Mouse (Mus musculus): ENCODE measurements around the gene Pmfbp1. TPM values are rescaled to one million over a fixed set of nuclear protein-coding genes. Genes with fewer than 3 reads are reported as not detected.
A peak's percentile ranks its signal among the peaks of the same experiment; 100 is the strongest.

Pmfbp1 gene
- total and polyA plus RNA-seq, 2 experiments: not detected

GRCm38 (mm10) chr8:109542748-109543519 is 49.1 kb downstream of the Pmfbp1 start:
- no peak for DNase-seq (ENCODE audit: extremely low read depth, low read depth, low spot score)

GRCm38 (mm10) chr8:109544049-109544448 is 50.2 kb downstream of the Pmfbp1 start:
- Histone ChIP-seq H3K4me3 (ENCODE audit: insufficient read depth, low read depth, low read length) (no peak overlapping the region), H3K27ac (replicated peaks; ENCODE audit: insufficient read depth, low read depth, low read length) (no peak overlapping the region), H3K36me3 (ENCODE audit: control insufficient read depth, insufficient read depth, low read length) (peaks cover 3% of the 10 kb centered on the region; the same call in 1 of the 2 replicates), H3K4me1 (ENCODE audit: control insufficient read depth, insufficient read depth, low read length) (no peaks in the 10 kb centered on the region), H3K79me2 (ENCODE audit: control insufficient read depth, insufficient read depth, low read length) (no peaks in the 10 kb centered on the region), H3K27me3 (ENCODE audit: control insufficient read depth, insufficient read depth, low read length) (no peaks in the 10 kb centered on the region), H3K9ac (ENCODE audit: low read depth, low read length) (no peak overlapping the region)
- no peak for DNase-seq (ENCODE audit: extremely low read depth, low read depth, low spot score)
- TF ChIP-seq CTCF (IDR thresholded peaks at IDR 0.05; ENCODE audit: low read depth, low read length): no peak
- 46% methylated on average over 3 of the region's 3 CpGs for WGBS

More at GRCm38 (mm10) chr8:109542748-109543519, 49.1 kb downstream of the Pmfbp1 start:
- Histone ChIP-seq H3K4me3 (ENCODE audit: insufficient read depth, low read depth, low read length) (no peak overlapping the region), H3K27ac (replicated peaks; ENCODE audit: insufficient read depth, low read depth, low read length) (no peak overlapping the region), H3K27me3 (ENCODE audit: control insufficient read depth, insufficient read depth, low read length) (no peaks in the 10 kb centered on the region), H3K36me3 (ENCODE audit: control insufficient read depth, insufficient read depth, low read length) (no peaks in the 10 kb centered on the region), H3K4me1 (ENCODE audit: control insufficient read depth, insufficient read depth, low read length) (no peaks in the 10 kb centered on the region), H3K9ac (ENCODE audit: low read depth, low read length) (no peak overlapping the region), H3K79me2 (ENCODE audit: control insufficient read depth, insufficient read depth, low read length) (no peaks in the 10 kb centered on the region)
- WGBS: 79% methylated on average over 8 of the region's 8 CpGs
- TF ChIP-seq POLR2A (IDR thresholded peaks at IDR 0.05; ENCODE audit: extremely low read depth, insufficient read depth, low read length) (no peak), CTCF (IDR thresholded peaks at IDR 0.05; ENCODE audit: low read depth, low read length) (no peak)

- Histone ChIP-seq H3K79me2 (ENCODE audit: control insufficient read depth, insufficient read depth, low read length) (no peaks in the 10 kb centered on the region), H3K4me1 (ENCODE audit: control insufficient read depth, insufficient read depth, low read length) (no peaks in the 10 kb centered on the region), H3K4me3 (ENCODE audit: insufficient read depth, low read depth, low read length) (no peak overlapping the region), H3K27me3 (ENCODE audit: control insufficient read depth, insufficient read depth, low read length) (no peaks in the 10 kb centered on the region), H3K36me3 (ENCODE audit: control insufficient read depth, insufficient read depth, low read length) (peaks cover 36% of the 10 kb centered on the region), H3K9ac (ENCODE audit: low read depth, low read length) (no peak overlapping the region), H3K27ac (replicated peaks; ENCODE audit: insufficient read depth, low read depth, low read length) (no peak overlapping the region)
- no peak for DNase-seq (ENCODE audit: extremely low read depth, low read depth, low spot score)
- TF ChIP-seq POLR2A (IDR thresholded peaks at IDR 0.05; ENCODE audit: extremely low read depth, insufficient read depth, low read length): no peak
- peak; percentile 70 for TF ChIP-seq CTCF (IDR thresholded peaks at IDR 0.05; ENCODE audit: low read depth, low read length)
- WGBS: 54% methylated on average over 3 of the region's 3 CpGs
Measured at GRCm38 (mm10) chr8:109551663-109552062, 57.8 kb downstream of the Pmfbp1 start.

- Histone ChIP-seq H3K9ac (ENCODE audit: low read depth, low read length) (no peak overlapping the region), H3K27ac (replicated peaks; ENCODE audit: insufficient read depth, low read depth, low read length) (no peak overlapping the region), H3K36me3 (ENCODE audit: control insufficient read depth, insufficient read depth, low read length) (peaks cover 17% of the 10 kb centered on the region), H3K79me2 (ENCODE audit: control insufficient read depth, insufficient read depth, low read length) (peaks cover 4% of the 10 kb centered on the region), H3K27me3 (ENCODE audit: control insufficient read depth, insufficient read depth, low read length) (no peaks in the 10 kb centered on the region), H3K4me1 (ENCODE audit: control insufficient read depth, insufficient read depth, low read length) (peaks cover 9% of the 10 kb centered on the region; the same call in 1 of the 2 replicates), H3K4me3 (ENCODE audit: insufficient read depth, low read depth, low read length) (no peak overlapping the region)
- WGBS: 60% methylated on average over 2 of the region's 2 CpGs
- DNase-seq (ENCODE audit: extremely low read depth, low read depth, low spot score): no peak
- TF ChIP-seq POLR2A (IDR thresholded peaks at IDR 0.05; ENCODE audit: extremely low read depth, insufficient read depth, low read length) (no peak), CTCF (IDR thresholded peaks at IDR 0.05; ENCODE audit: low read depth, low read length) (no peak)
Measured at GRCm38 (mm10) chr8:109563881-109564280, 70.1 kb downstream of the Pmfbp1 start.

GRCm38 (mm10) chr8:109564766-109565165 is 70.9 kb downstream of the Pmfbp1 start:
- no peaks in the 10 kb centered on the region for H3K27me3 ChIP-seq (ENCODE audit: control insufficient read depth, insufficient read depth, low read length)
- TF ChIP-seq CTCF (IDR thresholded peaks at IDR 0.05; ENCODE audit: low read depth, low read length): no peak
- peak overlapping the region; percentile 90 for H3K4me3 ChIP-seq (ENCODE audit: insufficient read depth, low read depth, low read length)
- H3K36me3 ChIP-seq (ENCODE audit: control insufficient read depth, insufficient read depth, low read length): peaks cover 13% of the 10 kb centered on the region
- 3% methylated on average over 10 of the region's 10 CpGs for WGBS
- peaks cover 4% of the 10 kb centered on the region for H3K79me2 ChIP-seq (ENCODE audit: control insufficient read depth, insufficient read depth, low read length)
- H3K9ac ChIP-seq (ENCODE audit: low read depth, low read length): peak overlapping the region; percentile 88
- DNase-seq (ENCODE audit: extremely low read depth, low read depth, low spot score): peak; percentile 19
- H3K27ac ChIP-seq (replicated peaks; ENCODE audit: insufficient read depth, low read depth, low read length): peak overlapping the region; percentile 79
- peaks cover 9% of the 10 kb centered on the region; the same call in 1 of the 2 replicates for H3K4me1 ChIP-seq (ENCODE audit: control insufficient read depth, insufficient read depth, low read length)

All from liver, adult 2 months (tissue).